Mouse (Mus musculus) bone marrow macrophage, adult 2 months (primary cell): ENCODE measurements around the gene Fam135a.

Experiments used
- CTCF ChIP-seq: IDR thresholded peaks from 2 replicates; pipeline ENCODE4 v1.5.1; 2012; ENCODE audit warnings: low read depth, mild to moderate bottlenecking, low read length, moderate library complexity
- POLR2A ChIP-seq: IDR thresholded peaks from 2 replicates; pipeline ENCODE4 v1.6.1; 2012; ENCODE audit warnings: mild to moderate bottlenecking, low read depth, low read length, borderline replicate concordance

DNA sequence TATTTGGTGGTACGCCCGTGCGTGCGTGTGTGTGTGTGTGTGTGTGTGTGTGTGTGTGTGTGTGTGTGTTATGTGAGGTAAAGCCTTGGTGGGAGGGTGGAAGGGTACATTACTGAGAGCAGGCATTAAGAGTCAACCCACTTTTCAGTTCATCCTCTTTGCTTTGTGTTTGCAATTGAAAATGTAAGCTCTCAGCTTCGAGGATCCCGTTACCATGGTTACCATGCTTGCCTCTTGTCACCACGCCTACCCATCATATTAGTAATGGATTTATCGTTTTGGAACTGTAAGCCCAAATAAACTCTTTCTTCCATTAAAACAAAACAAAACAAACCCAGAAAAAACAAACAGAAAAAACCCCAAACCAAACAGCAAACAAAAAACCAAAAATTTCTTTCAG, 43.4 kb upstream of the Fam135a start:
- TF ChIP-seq CTCF (no peak), POLR2A (no peak)
